Mouse (Mus musculus) heart, embryonic 14.5 days (tissue): ENCODE measurements around the gene Cmss1. TPM values are rescaled to one million over a fixed set of nuclear protein-coding genes. Genes with fewer than 3 reads are reported as not detected.

ENCODE experiments used
- ATAC-seq: fragments of 200-750 bp; cut with Nextera tagmentation; 2 replicates; pipeline ENCODE4 v1.8.0; 2017; ENCODE audit warnings: low read depth, moderate TSS enrichment; ENCODE audit not compliant: insufficient number of reproducible peaks, insufficient read depth, low FRiP score
- H3K27ac ChIP-seq, 2 experiments: fragments of 200-500 bp in 1 of 2; fragments of 300-500 bp in 1 of 2; sonication (generic) in 1 of 2; replicated peaks in 1 of 2; 2 replicates each; pipeline ENCODE4 v1.5.1; 2012 to 2014; ENCODE audit warnings: low read depth in 2 of 2, low read length in 2 of 2, control low read depth in 1 of 2, mild to moderate bottlenecking in 1 of 2, mixed read lengths in 1 of 2; ENCODE audit not compliant: control insufficient read depth in 1 of 2, insufficient read depth in 1 of 2
- H3K27me3 ChIP-seq: fragments of 300-500 bp; sonication (generic); 2 replicates; pipeline ENCODE4 v1.6.1; 2014; ENCODE audit warnings: mild to moderate bottlenecking, low read length, control low read depth; ENCODE audit not compliant: control insufficient read depth, insufficient read depth
- H3K36me3 ChIP-seq: fragments of 300-500 bp; sonication (generic); 2 replicates; pipeline ENCODE4 v1.6.1; 2014; ENCODE audit warnings: mild to moderate bottlenecking, control low read depth, low read length, mixed read lengths; ENCODE audit not compliant: control insufficient read depth, insufficient read depth
- H3K4me1 ChIP-seq, 2 experiments: fragments of 200-500 bp in 1 of 2; fragments of 300-500 bp in 1 of 2; sonication (generic) in 1 of 2; 2 replicates each; pipeline ENCODE4 v1.6.1; 2012 to 2014; ENCODE audit warnings: low read length in 2 of 2, control low read depth in 1 of 2, mixed read lengths in 1 of 2; ENCODE audit not compliant: control insufficient read depth in 2 of 2, insufficient read depth in 2 of 2
- H3K4me2 ChIP-seq: fragments of 300-500 bp; sonication (generic); 2 replicates; pipeline ENCODE4 v1.6.1; 2014; ENCODE audit warnings: mild to moderate bottlenecking, low read length
- H3K4me3 ChIP-seq, 2 experiments: fragments of 200-500 bp in 1 of 2; fragments of 300-500 bp in 1 of 2; sonication (generic) in 1 of 2; 2 replicates each; pipeline ENCODE4 v1.5.1; 2012 to 2014; ENCODE audit warnings: low read length in 2 of 2, mild to moderate bottlenecking in 2 of 2, control low read depth in 1 of 2, low read depth in 1 of 2, moderate library complexity in 1 of 2; ENCODE audit not compliant: control insufficient read depth in 1 of 2, insufficient read depth in 1 of 2
- H3K9ac ChIP-seq: fragments of 300-500 bp; sonication (generic); 2 replicates; pipeline ENCODE4 v1.6.1; 2014; ENCODE audit warnings: mild to moderate bottlenecking, low read length
- H3K9me3 ChIP-seq: fragments of 300-500 bp; sonication (generic); 2 replicates; pipeline ENCODE4 v1.6.1; 2016; ENCODE audit warnings: low read length, control low read depth; ENCODE audit not compliant: control insufficient read depth
- WGBS: fragments of 180-500 bp; shearing (Covaris S2); extraction: QIAGEN DNeasy Blood & Tissue Kit; methylation state at CpG from one replicate; pipeline ENCODE4 v1.1.7; 2014; 5-methylcytosine and 5-hydroxymethylcytosine counted together
- polyA plus RNA-seq: library from polyadenylated mRNA; unstranded; fragments of >200 nt; fragmentation: Nextera tagmentation; extraction: Ambion mirVana; gene quantifications from 2 replicates; pipeline ENCODE4 v1.2.1, GENCODE M21; 2014

Gene Cmss1
- polyA plus RNA-seq, 1 experiment from 2014 or later: 35.1 TPM

GRCm38 (mm10) chr16:57267068-57267467 is 339.6 kb downstream of the Cmss1 start:
- WGBS: 4% methylated on average over 1 of the region's 1 CpGs
- peaks cover 7 to 12% of the 10 kb centered on the region in 2 experiments for H3K4me1 ChIP-seq
- H3K9me3 ChIP-seq: 0 out of 2 replicates have a peak, but pooled peaks cover 3% of the 10 kb centered on the region
- ATAC-seq: no peak
- no peak overlapping the region for H3K9ac ChIP-seq
- no peaks in the 10 kb centered on the region for H3K36me3 ChIP-seq
- no peak overlapping the region for H3K27ac ChIP-seq
- H3K4me2 ChIP-seq: no peak overlapping the region
- no peaks in the 10 kb centered on the region for H3K27me3 ChIP-seq
- H3K4me3 ChIP-seq: no peak overlapping the region

- H3K36me3 ChIP-seq: no peaks in the 10 kb centered on the region
- 0 out of 2 replicates have a peak, but pooled peaks cover 3% of the 10 kb centered on the region for H3K9me3 ChIP-seq
- no peak overlapping the region for H3K4me2 ChIP-seq
- H3K27me3 ChIP-seq: no peaks in the 10 kb centered on the region
- ATAC-seq: no peak
- WGBS: 82% methylated on average over 10 of the region's 10 CpGs
- H3K27ac ChIP-seq: no peak overlapping the region
- H3K4me1 ChIP-seq: no peaks in the 10 kb centered on the region
- H3K4me3 ChIP-seq: no peak overlapping the region
- H3K9ac ChIP-seq: no peak overlapping the region
Observed at GRCm38 (mm10) chr16:57260152-57260551, 346.5 kb downstream of the Cmss1 start.

- ATAC-seq: no peak
- Histone ChIP-seq H3K27me3 (no peaks in the 10 kb centered on the region), H3K4me1 (no peaks in the 10 kb centered on the region), H3K4me3 (no peak overlapping the region), H3K27ac (no peak overlapping the region), H3K36me3 (no peaks in the 10 kb centered on the region), H3K9ac (no peak overlapping the region), H3K4me2 (no peak overlapping the region), H3K9me3 (0 out of 2 replicates have a peak, but pooled peaks cover 2% of the 10 kb centered on the region)
- 86% methylated on average over 13 of the region's 13 CpGs for WGBS
Observed at GRCm38 (mm10) chr16:57259356-57260083, 347.1 kb downstream of the Cmss1 start.

Other genes with a start within 250 kb of the Cmss1 start
- 1.6 and 2.3 TPM in 2 replicates for gene Col8a1, start 147.9 kb upstream of the Cmss1 start, polyA plus RNA-seq